Mouse (Mus musculus) naive thymus-derived CD4-positive, alpha-beta T cell, adult 2 months (primary cell): ENCODE measurements around the gene Tsga13.

ENCODE experiments used
- DNase-seq: peaks from one replicate; pipeline ENCODE4 v3.0.0-alpha.2; 2011; ENCODE audit warnings: low read depth

Gene Tsga13

GRCm38 (mm10) chr6:30915473-30915872, at the start of gene Tsga13:
TSS of gene Tsga13 (minus strand) at chr6:30915573.
- DNase-seq: no peak

- no peak for DNase-seq
Observed at GRCm38 (mm10) chr6:30958736-30959540, 43.6 kb upstream of the Tsga13 start, which contains the start of gene Klf14. TSS of gene Klf14 (minus strand) at chr6:30959078.

GRCm38 (mm10) chr6:30957784-30958735, 42.7 kb upstream of the Tsga13 start:
- DNase-seq: no peak

- no peak for DNase-seq
Observed at GRCm38 (mm10) chr6:30939264-30939663, 23.9 kb upstream of the Tsga13 start.

- DNase-seq: no peak
Observed at GRCm38 (mm10) chr6:30922821-30923220, 7.4 kb upstream of the Tsga13 start.

GRCm38 (mm10) chr6:30921826-30922225, 6.5 kb upstream of the Tsga13 start:
- DNase-seq: no peak

- no peak for DNase-seq
Observed at GRCm38 (mm10) chr6:30920834-30921675, 5.7 kb upstream of the Tsga13 start.

GRCm38 (mm10) chr6:30907970-30908369, 7.4 kb downstream of the Tsga13 start:
- DNase-seq: no peak

- no peak for DNase-seq
Observed at GRCm38 (mm10) chr6:30904911-30905310, 10.5 kb downstream of the Tsga13 start.

- no peak for DNase-seq
Observed at GRCm38 (mm10) chr6:30904033-30904432, 11.3 kb downstream of the Tsga13 start.

GRCm38 (mm10) chr6:30897520-30897919, 17.9 kb downstream of the Tsga13 start:
- no peak for DNase-seq

GRCm38 (mm10) chr6:30896986-30897327, 18.4 kb downstream of the Tsga13 start:
- no peak for DNase-seq

GRCm38 (mm10) chr6:30896195-30896985, 19.0 kb downstream of the Tsga13 start, which contains the start of gene Copg2:
TSS of gene Copg2 (minus strand) at chr6:30896794.
- peak; percentile 97 for DNase-seq

GRCm38 (mm10) chr6:30895819-30896194, 19.6 kb downstream of the Tsga13 start:
- no peak for DNase-seq

- DNase-seq: no peak
Observed at GRCm38 (mm10) chr6:30893081-30893480, 22.3 kb downstream of the Tsga13 start.

GRCm38 (mm10) chr6:30891761-30892160, 23.6 kb downstream of the Tsga13 start:
- DNase-seq: no peak

- DNase-seq: no peak
Observed at GRCm38 (mm10) chr6:30884856-30885255, 30.5 kb downstream of the Tsga13 start.

- no peak for DNase-seq
Observed at GRCm38 (mm10) chr6:30883491-30883890, 31.9 kb downstream of the Tsga13 start.

GRCm38 (mm10) chr6:30876661-30877060, 38.7 kb downstream of the Tsga13 start:
- DNase-seq: no peak

GRCm38 (mm10) chr6:30866501-30866900, 48.9 kb downstream of the Tsga13 start:
- DNase-seq: no peak

GRCm38 (mm10) chr6:30865031-30865678, 50.2 kb downstream of the Tsga13 start:
- no peak for DNase-seq
